Mouse (Mus musculus): ENCODE measurements around the gene Fosb. TPM values are rescaled to one million over a fixed set of nuclear protein-coding genes. Genes with fewer than 3 reads are reported as not detected.
A peak's percentile ranks its signal among the peaks of the same experiment; 100 is the strongest.

Fosb gene
- total RNA-seq (2014; rRNA removed; ENCODE audit: low replicate concordance) (0.39 and 0.80 TPM in 2 replicates), polyA plus RNA-seq (2015; fragmentation: Nextera tagmentation; extraction: Ambion mirVana) (0.05 and 0.10 TPM in 2 replicates)

DNA sequence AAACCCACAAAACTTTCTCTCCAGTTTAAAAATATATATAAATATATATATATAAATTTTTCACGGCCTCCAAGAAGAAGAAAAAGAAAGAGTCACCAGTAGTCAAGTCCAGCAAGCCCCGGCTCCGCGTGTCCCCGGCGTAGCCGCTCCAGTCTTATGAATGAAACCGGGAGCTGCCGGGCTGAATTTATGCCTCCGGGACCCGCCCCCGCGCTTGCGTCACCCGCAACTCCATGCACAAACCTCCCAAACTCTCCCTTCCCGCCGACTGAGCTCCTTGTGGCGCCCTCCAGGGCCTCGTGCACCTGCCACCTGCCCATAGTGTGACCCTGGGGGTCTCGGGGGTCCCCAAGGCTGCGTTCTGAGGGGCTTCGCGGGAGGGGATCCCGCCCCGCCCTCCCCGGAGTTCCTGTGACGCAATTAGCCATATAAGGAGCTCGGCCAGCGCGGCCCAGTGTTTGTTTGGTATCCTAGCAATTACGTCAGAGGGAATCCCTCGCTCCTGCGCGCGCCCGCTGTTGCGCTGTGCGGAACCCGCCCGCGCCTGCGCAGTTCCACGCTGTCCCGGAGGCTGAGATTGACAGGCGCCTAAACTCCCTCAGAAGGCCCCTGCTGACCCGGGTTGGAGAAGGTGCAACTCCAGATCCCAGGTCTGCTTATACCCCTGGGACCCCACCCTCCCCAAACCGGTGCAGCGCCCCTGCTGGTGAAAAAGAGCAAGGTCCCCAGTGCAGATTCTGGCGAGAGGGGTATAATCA is at the start of gene Fosb:
TSS of gene Fosb (minus strand) at position 168 of the 758 bp plus-strand sequence.
- H3K4me1 ChIP-seq (ENCODE audit: control insufficient read depth, insufficient read depth) = no peaks in the 10 kb centered on the region
- peak within 1 kb of the TSS; percentile 63 for H3K4me3 ChIP-seq (ENCODE audit: low read depth, low read length)
- ATAC-seq (ENCODE audit: insufficient read depth, low read depth) (peak; percentile 86), DNase-seq (ENCODE audit: low spot score) (peak; percentile 98)
- no peak within 1 kb of the TSS for H3K27ac ChIP-seq (ENCODE audit: low read depth)
- peaks cover 17% of the 10 kb centered on the region for H3K27me3 ChIP-seq (ENCODE audit: control insufficient read depth, insufficient read depth, low read length)
- no peaks in the 10 kb centered on the region for H3K36me3 ChIP-seq (replicated peaks; ENCODE audit: control insufficient read depth, insufficient read depth, low read length)
- TF ChIP-seq EP300 (IDR thresholded peaks at IDR 0.05; ENCODE audit: low read depth) (peak; percentile 74; the same call in 1 of the 2 replicates), CTCF (IDR thresholded peaks at IDR 0.05; ENCODE audit: low read depth) (peak; percentile 41)
- H3K9ac ChIP-seq (replicated peaks; ENCODE audit: low read depth, low read length) = peak within 1 kb of the TSS; percentile 45
- no peaks in the 10 kb centered on the region for H3K9me3 ChIP-seq (replicated peaks; ENCODE audit: control insufficient read depth, low read length)
- WGBS = under 1% methylated on average over 49 of the region's 49 CpGs
- H3K4me2 ChIP-seq (ENCODE audit: low read depth, low read length) = peak within 1 kb of the TSS; percentile 97

DNA sequence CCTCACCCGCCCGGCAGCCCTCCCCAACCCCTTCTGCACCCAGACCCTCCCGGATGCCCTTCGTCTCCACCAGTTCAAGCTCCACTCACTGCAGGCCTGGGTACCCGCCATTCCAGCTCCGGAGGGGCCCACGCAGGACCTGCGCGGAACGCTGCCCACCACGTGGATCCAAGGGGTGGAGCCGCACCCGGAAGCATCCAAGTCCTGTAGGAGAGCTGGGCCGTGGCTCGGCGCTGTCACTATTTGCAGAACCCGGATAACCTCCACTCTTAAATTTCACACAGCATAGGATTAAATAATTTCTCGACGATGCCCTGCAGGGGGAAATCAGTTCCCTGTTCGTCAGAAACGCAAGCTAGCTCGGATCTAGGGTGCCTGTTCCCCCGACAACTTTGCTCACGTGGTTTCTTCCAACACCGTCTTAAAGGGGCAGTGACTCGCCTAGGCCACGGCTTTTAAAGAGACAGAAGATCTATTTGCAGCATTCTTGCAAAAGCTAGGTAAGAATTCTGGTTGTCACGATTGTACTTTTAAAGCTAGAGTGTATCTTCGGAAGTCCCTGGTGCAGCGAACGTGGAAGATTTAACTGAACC is 49.5 kb upstream of the Fosb start, which contains the start of the genes Cd3eap and Ppp1r13l:
TSS of gene Cd3eap (minus strand) at position 185 of the 593 bp plus-strand sequence.
TSS of gene Ppp1r13l (plus strand) at position 451 of the 593 bp plus-strand sequence.
- Histone ChIP-seq H3K4me3 (ENCODE audit: low read depth, low read length) (peak within 1 kb of the TSS; percentile 62), H3K27me3 (ENCODE audit: control insufficient read depth, insufficient read depth, low read length) (no peaks in the 10 kb centered on the region), H3K4me1 (ENCODE audit: control insufficient read depth, insufficient read depth) (peaks cover 18% of the 10 kb centered on the region), H3K27ac (ENCODE audit: low read depth) (peak within 1 kb of the TSS; percentile 87), H3K9me3 (replicated peaks; ENCODE audit: control insufficient read depth, low read length) (no peaks in the 10 kb centered on the region), H3K9ac (replicated peaks; ENCODE audit: low read depth, low read length) (peak within 1 kb of the TSS; percentile 66), H3K36me3 (replicated peaks; ENCODE audit: control insufficient read depth, insufficient read depth, low read length) (peaks cover 17% of the 10 kb centered on the region), H3K4me2 (ENCODE audit: low read depth, low read length) (peak within 1 kb of the TSS; percentile 79)
- peak; percentile 90 for DNase-seq (ENCODE audit: low spot score)
- ATAC-seq (ENCODE audit: insufficient read depth, low read depth) = peak; percentile 40
- TF ChIP-seq EP300 (IDR thresholded peaks at IDR 0.05; ENCODE audit: low read depth) (0 out of 2 replicates have a peak, but pooled peaks have one; percentile 70), CTCF (IDR thresholded peaks at IDR 0.05; ENCODE audit: low read depth) (no peak)
- under 1% methylated on average over 31 of the region's 31 CpGs for WGBS

DNA sequence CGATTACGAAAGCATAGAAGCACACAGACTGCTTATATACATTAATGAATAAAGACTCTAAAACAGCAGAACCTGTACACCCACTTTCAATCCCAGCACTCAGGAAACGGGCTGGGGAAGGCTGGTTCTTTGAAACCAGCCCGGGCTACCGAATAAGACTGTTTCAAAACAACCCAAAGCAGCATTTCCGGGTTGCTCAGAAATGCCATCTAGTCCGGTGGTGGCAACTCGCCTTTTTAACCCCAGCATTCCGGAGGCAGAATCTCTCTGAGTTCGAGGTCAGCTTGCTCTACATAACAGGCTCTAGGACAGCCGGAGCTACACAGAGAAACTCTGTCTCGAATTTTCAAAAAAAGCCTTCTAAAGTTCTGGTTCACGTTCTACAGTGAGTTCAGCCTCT is 48.8 kb upstream of the Fosb start:
- H3K4me1 ChIP-seq (ENCODE audit: control insufficient read depth, insufficient read depth) = peaks cover 14% of the 10 kb centered on the region
- DNase-seq (ENCODE audit: low spot score) (no peak), ATAC-seq (ENCODE audit: insufficient read depth, low read depth) (no peak)
- peak overlapping the region; percentile 62 for H3K4me3 ChIP-seq (ENCODE audit: low read depth, low read length)
- no peak overlapping the region for H3K27ac ChIP-seq (ENCODE audit: low read depth)
- peak overlapping the region; percentile 66 for H3K9ac ChIP-seq (replicated peaks; ENCODE audit: low read depth, low read length)
- no peaks in the 10 kb centered on the region for H3K27me3 ChIP-seq (ENCODE audit: control insufficient read depth, insufficient read depth, low read length)
- H3K9me3 ChIP-seq (replicated peaks; ENCODE audit: control insufficient read depth, low read length) = no peaks in the 10 kb centered on the region
- WGBS = 14% methylated on average over 13 of the region's 13 CpGs
- peaks cover 22% of the 10 kb centered on the region for H3K36me3 ChIP-seq (replicated peaks; ENCODE audit: control insufficient read depth, insufficient read depth, low read length)
- TF ChIP-seq CTCF (IDR thresholded peaks at IDR 0.05; ENCODE audit: low read depth) = no peak
- TF ChIP-seq EP300 (IDR thresholded peaks at IDR 0.05; ENCODE audit: low read depth) = no peak
- H3K4me2 ChIP-seq (ENCODE audit: low read depth, low read length) = peak overlapping the region; percentile 79

DNA sequence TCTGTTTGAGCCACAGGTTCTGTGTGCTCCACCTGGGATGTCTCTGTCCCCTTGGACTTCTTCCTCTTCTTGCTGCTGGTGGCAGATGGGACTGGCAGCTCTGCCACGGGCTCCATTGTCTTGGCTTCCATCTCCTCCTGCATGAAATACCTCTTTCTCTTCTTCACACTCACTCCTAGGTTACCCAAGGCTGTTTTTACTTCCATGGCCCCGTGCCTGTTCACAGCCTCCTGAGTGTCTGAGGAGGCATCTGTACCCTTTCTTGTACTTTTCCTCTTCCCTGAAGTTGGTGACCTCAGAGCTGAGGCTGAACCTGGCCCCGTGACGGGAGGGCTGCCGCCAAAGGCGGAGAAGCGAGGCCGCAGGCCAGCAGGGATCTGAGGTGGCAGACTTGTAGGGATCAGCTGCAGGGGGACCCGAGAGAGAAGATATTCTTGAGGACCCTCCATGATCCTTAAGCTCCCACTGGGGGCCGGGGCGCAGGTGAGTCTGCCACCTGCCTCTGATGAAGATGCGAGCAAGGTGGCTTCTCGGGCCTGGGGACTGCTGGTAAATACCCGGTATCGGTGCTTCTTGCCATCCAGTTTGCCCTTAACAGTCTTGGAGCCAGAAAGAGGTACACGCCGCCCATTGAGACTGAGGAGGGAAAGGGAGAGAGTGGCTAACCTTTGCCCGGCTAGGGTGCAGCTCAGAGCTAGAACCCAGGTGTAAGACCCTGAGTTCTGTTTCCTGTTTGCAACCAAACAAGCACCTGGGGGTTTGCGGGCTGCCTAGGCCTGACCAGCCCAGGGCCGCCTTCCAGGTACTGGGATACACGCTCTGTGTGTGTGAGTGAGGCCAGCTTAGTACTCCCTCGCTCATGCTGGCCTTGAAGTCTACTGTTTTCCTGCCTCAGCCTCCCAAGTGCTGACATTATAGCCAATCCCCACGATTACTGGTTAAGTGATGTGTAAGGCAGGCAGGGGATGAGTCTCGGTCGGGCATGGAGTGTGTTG is 47.8 kb upstream of the Fosb start:
- Histone ChIP-seq H3K4me3 (ENCODE audit: low read depth, low read length) (no peak overlapping the region), H3K36me3 (replicated peaks; ENCODE audit: control insufficient read depth, insufficient read depth, low read length) (peaks cover 31% of the 10 kb centered on the region), H3K27ac (ENCODE audit: low read depth) (no peak overlapping the region), H3K4me1 (ENCODE audit: control insufficient read depth, insufficient read depth) (peaks cover 8% of the 10 kb centered on the region), H3K27me3 (ENCODE audit: control insufficient read depth, insufficient read depth, low read length) (no peaks in the 10 kb centered on the region), H3K9me3 (replicated peaks; ENCODE audit: control insufficient read depth, low read length) (no peaks in the 10 kb centered on the region), H3K9ac (replicated peaks; ENCODE audit: low read depth, low read length) (no peak overlapping the region), H3K4me2 (ENCODE audit: low read depth, low read length) (no peak overlapping the region)
- WGBS = 89% methylated on average over 25 of the region's 25 CpGs
- DNase-seq (ENCODE audit: low spot score) (no peak), ATAC-seq (ENCODE audit: insufficient read depth, low read depth) (no peak)
- TF ChIP-seq CTCF (IDR thresholded peaks at IDR 0.05; ENCODE audit: low read depth) (no peak), EP300 (IDR thresholded peaks at IDR 0.05; ENCODE audit: low read depth) (no peak)

DNA sequence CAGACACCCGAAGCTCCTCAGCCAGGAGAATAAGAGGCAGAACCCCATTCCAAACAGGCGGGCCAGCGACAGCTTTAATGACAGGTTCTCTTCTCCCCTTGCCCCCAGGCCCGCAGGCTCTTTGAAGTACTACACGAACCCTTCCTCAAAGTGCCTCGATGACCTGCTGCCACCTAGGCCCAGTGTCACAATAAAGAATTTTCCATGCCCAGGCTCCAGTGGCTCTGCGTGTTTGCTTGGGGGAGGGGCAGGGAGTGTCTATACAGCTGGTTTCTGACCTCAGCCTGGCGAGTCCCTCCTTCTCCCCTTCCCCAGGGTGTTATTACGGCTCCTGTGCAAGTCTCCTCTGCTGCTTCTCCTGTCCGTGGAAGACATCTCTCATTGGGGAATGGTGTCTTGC is 46.5 kb upstream of the Fosb start:
- H3K4me1 ChIP-seq (ENCODE audit: control insufficient read depth, insufficient read depth) = peaks cover 8% of the 10 kb centered on the region
- H3K27ac ChIP-seq (ENCODE audit: low read depth) = no peak overlapping the region
- no peaks in the 10 kb centered on the region for H3K27me3 ChIP-seq (ENCODE audit: control insufficient read depth, insufficient read depth, low read length)
- ATAC-seq (ENCODE audit: insufficient read depth, low read depth) = no peak
- H3K9me3 ChIP-seq (replicated peaks; ENCODE audit: control insufficient read depth, low read length) = no peaks in the 10 kb centered on the region
- TF ChIP-seq EP300 (IDR thresholded peaks at IDR 0.05; ENCODE audit: low read depth) = no peak
- TF ChIP-seq CTCF (IDR thresholded peaks at IDR 0.05; ENCODE audit: low read depth) = no peak
- H3K4me3 ChIP-seq (ENCODE audit: low read depth, low read length) = no peak overlapping the region
- H3K9ac ChIP-seq (replicated peaks; ENCODE audit: low read depth, low read length) = no peak overlapping the region
- H3K4me2 ChIP-seq (ENCODE audit: low read depth, low read length) = no peak overlapping the region
- 74% methylated on average over 10 of the region's 10 CpGs for WGBS
- no peak for DNase-seq (ENCODE audit: low spot score)
- peaks cover 42% of the 10 kb centered on the region for H3K36me3 ChIP-seq (replicated peaks; ENCODE audit: control insufficient read depth, insufficient read depth, low read length)
